Mouse (Mus musculus) midbrain, embryonic 13.5 days (tissue): ENCODE data around the gene Msmo1. TPM values are rescaled to one million over a fixed set of nuclear protein-coding genes. Genes with fewer than 3 reads are reported as not detected.

Experiments used
- ATAC-seq: fragments of 200-750 bp; cut with Nextera tagmentation; 2 replicates; pipeline ENCODE4 v1.8.0; 2017; ENCODE audit warnings: mild to moderate bottlenecking, moderate TSS enrichment, moderate library complexity
- H3K27ac ChIP-seq: fragments of 300-500 bp; sonication (generic); 2 replicates; pipeline ENCODE4 v1.5.1; 2015; ENCODE audit warnings: inconsistent platforms, mild to moderate bottlenecking, moderate library complexity
- H3K27me3 ChIP-seq: fragments of 300-500 bp; sonication (generic); 2 replicates; pipeline ENCODE4 v1.6.1; 2015; ENCODE audit warnings: mild to moderate bottlenecking, inconsistent platforms
- H3K36me3 ChIP-seq: fragments of 300-500 bp; sonication (generic); 2 replicates; pipeline ENCODE4 v1.6.1; 2015; ENCODE audit warnings: mild to moderate bottlenecking, inconsistent platforms
- H3K4me1 ChIP-seq: fragments of 300-500 bp; sonication (generic); replicated peaks from 2 replicates; pipeline ENCODE4 v1.6.1; 2015; ENCODE audit warnings: inconsistent platforms
- H3K4me2 ChIP-seq: fragments of 300-500 bp; sonication (generic); replicated peaks from 2 replicates; pipeline ENCODE4 v1.6.1; 2015; ENCODE audit warnings: moderate library complexity, mild to moderate bottlenecking, inconsistent platforms
- H3K4me3 ChIP-seq: fragments of 300-500 bp; sonication (generic); replicated peaks from 2 replicates; pipeline ENCODE4 v1.5.1; 2015; ENCODE audit warnings: mild to moderate bottlenecking, inconsistent platforms
- H3K9ac ChIP-seq: fragments of 300-500 bp; sonication (generic); replicated peaks from 2 replicates; pipeline ENCODE4 v1.6.1; 2015; ENCODE audit warnings: mild to moderate bottlenecking, inconsistent platforms
- H3K9me3 ChIP-seq: fragments of 300-500 bp; sonication (generic); 2 replicates; pipeline ENCODE4 v1.6.1; 2016; ENCODE audit warnings: mild to moderate bottlenecking, inconsistent platforms
- WGBS: fragments of 180-500 bp; shearing (Covaris S2); methylation state at CpG from one replicate; pipeline ENCODE4 v1.1.7; 2015; 5-methylcytosine and 5-hydroxymethylcytosine counted together
- polyA plus RNA-seq: library from polyadenylated mRNA; unstranded; fragments of >200 nt; fragmentation: Nextera tagmentation; extraction: Ambion mirVana; gene quantifications from 2 replicates; pipeline ENCODE4 v1.2.1, GENCODE M21; 2015

Msmo1 gene
- polyA plus RNA-seq, 1 experiment from 2014 or later: 155 TPM

DNA sequence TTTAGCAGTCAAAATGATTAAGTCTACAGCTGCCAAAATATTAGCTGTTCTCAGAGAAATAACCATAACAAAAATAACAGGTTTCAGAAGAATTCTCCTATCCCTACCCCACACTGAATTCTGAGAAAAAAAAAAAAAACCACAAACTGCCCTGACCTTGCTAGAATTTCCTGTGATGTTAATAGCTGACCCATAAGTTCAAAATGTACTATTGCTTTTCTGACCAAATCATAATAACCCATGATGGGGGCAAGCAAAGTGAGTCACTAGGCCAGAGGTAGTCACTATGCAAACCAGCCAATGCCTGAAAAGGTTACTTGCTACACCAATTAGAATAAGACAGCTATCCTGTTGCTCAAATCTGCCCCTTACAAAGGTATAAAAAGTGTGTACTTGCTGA, 26.1 kb downstream of the Msmo1 start:
- Histone ChIP-seq H3K27me3 (no peaks in the 10 kb centered on the region), H3K4me1 (no peaks in the 10 kb centered on the region), H3K4me2 (no peak overlapping the region), H3K36me3 (no peaks in the 10 kb centered on the region), H3K4me3 (no peak overlapping the region), H3K27ac (no peak overlapping the region), H3K9ac (no peak overlapping the region), H3K9me3 (peaks cover 4% of the 10 kb centered on the region; the same call in 1 of the 2 replicates)
- no peak for ATAC-seq

DNA sequence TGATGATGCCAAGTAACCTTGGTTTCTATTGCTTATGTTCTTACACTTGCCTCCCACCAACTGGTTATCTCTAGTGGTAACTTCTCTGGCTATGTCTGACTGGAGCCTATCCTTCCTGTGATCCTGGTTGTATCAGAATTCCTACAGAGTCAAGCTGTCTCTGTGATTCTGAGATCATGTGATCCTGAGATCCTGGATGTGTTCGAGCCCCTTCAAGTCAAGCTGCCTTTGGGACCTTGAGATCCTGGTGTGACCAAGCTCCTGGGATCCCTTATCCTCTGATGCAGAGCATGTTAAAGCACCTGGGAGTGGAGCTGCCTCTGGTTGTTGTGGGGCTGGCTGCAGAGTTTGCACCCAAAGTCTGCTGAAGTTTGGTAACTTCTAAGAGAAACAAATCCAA, 30.4 kb downstream of the Msmo1 start:
- 90% methylated on average over 1 of the region's 1 CpGs for WGBS
- Histone ChIP-seq H3K36me3 (no peaks in the 10 kb centered on the region), H3K4me3 (no peak overlapping the region), H3K27ac (no peak overlapping the region), H3K27me3 (no peaks in the 10 kb centered on the region), H3K9ac (no peak overlapping the region), H3K4me1 (no peaks in the 10 kb centered on the region), H3K9me3 (peaks cover 4% of the 10 kb centered on the region; the same call in 1 of the 2 replicates), H3K4me2 (no peak overlapping the region)
- no peak for ATAC-seq

- WGBS: under 1% methylated on average over 53 of the region's 54 CpGs
- no peaks in the 10 kb centered on the region for H3K36me3 ChIP-seq
Measured at GRCm38 (mm10) chr8:64692651-64693201, 40.9 kb downstream of the Msmo1 start, which contains the start of gene Cpe. TSS of gene Cpe (minus strand) at chr8:64693054.

GRCm38 (mm10) chr8:64691591-64692401, 41.8 kb downstream of the Msmo1 start:
- Histone ChIP-seq H3K4me3 (peak overlapping the region; percentile 84), H3K9me3 (no peaks in the 10 kb centered on the region), H3K36me3 (no peaks in the 10 kb centered on the region), H3K9ac (peak overlapping the region; percentile 99), H3K4me2 (peak overlapping the region; percentile 67), H3K27ac (peak overlapping the region; percentile 100), H3K27me3 (no peaks in the 10 kb centered on the region), H3K4me1 (peaks cover 43% of the 10 kb centered on the region)
- ATAC-seq: no peak; the same call in 1 of the 2 replicates
- WGBS: 3% methylated on average over 16 of the region's 16 CpGs

More at GRCm38 (mm10) chr8:64692651-64693201, 40.9 kb downstream of the Msmo1 start, which contains the start of gene Cpe:
- Histone ChIP-seq H3K4me1 (peaks cover 38% of the 10 kb centered on the region), H3K4me3 (peak within 1 kb of the TSS; percentile 84), H3K27me3 (no peaks in the 10 kb centered on the region), H3K9ac (peak within 1 kb of the TSS; percentile 99), H3K27ac (peak within 1 kb of the TSS; percentile 100), H3K9me3 (no peaks in the 10 kb centered on the region), H3K4me2 (peak within 1 kb of the TSS; percentile 67)
- peak; percentile 99 for ATAC-seq

DNA sequence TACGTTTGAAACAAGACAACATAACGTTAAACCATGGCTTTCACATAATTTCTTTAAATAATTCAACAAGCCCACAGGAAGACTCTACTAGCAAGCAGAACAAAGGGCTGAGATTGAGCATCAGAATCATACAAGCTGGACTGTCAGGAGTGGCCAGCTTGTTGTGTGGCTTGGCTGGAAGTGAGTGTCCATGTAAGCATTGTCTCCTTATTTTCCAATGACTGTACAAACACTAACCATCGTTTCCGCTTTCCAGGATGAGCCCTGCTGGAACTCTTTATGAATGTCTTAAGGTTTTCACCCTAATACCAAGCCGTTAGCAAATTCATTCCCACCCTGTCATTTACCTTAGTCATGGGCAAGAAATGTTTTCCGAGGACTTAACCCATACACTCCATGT, 42.7 kb downstream of the Msmo1 start:
- no peak for ATAC-seq
- peaks cover 43% of the 10 kb centered on the region for H3K4me1 ChIP-seq
- WGBS: 57% methylated on average over 6 of the region's 6 CpGs
- peak overlapping the region; percentile 99 for H3K9ac ChIP-seq
- H3K27me3 ChIP-seq: no peaks in the 10 kb centered on the region
- no peaks in the 10 kb centered on the region for H3K9me3 ChIP-seq
- peak overlapping the region; percentile 84 for H3K4me3 ChIP-seq
- H3K36me3 ChIP-seq: no peaks in the 10 kb centered on the region
- peak overlapping the region; percentile 35 for H3K27ac ChIP-seq
- peak overlapping the region; percentile 67 for H3K4me2 ChIP-seq

GRCm38 (mm10) chr8:64690306-64690705, 43.3 kb downstream of the Msmo1 start:
- no peaks in the 10 kb centered on the region for H3K9me3 ChIP-seq
- H3K36me3 ChIP-seq: no peaks in the 10 kb centered on the region
- H3K9ac ChIP-seq: peak overlapping the region; percentile 5; the same call in 1 of the 2 replicates
- no peak overlapping the region for H3K27ac ChIP-seq
- ATAC-seq: no peak
- peak overlapping the region; percentile 67 for H3K4me2 ChIP-seq
- H3K4me3 ChIP-seq: peak overlapping the region; percentile 84
- H3K27me3 ChIP-seq: no peaks in the 10 kb centered on the region
- H3K4me1 ChIP-seq: peaks cover 43% of the 10 kb centered on the region
- WGBS: 72% methylated on average over 6 of the region's 6 CpGs

DNA sequence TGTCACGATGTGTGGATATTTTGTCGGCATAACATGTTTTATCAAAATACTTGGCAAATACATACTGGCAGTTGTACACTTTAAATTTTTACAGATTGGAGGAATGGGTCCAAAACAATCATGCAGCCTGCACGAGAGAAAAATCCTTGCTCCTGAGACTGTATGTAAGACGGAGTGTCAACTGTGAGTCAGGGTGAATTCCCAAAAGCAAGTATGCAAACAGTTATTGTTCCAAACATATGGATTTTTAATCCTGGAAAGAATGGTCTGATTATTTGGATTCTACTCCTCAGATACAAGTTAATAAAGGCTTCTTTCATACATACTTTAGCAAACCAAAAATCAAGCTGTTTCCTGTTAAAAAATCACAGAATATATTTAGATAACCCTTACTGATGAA, 44.9 kb downstream of the Msmo1 start:
- H3K9ac ChIP-seq: 0 out of 2 replicates have a peak overlapping the region, but pooled peaks have one; percentile 10
- no peaks in the 10 kb centered on the region for H3K27me3 ChIP-seq
- H3K9me3 ChIP-seq: no peaks in the 10 kb centered on the region
- no peak overlapping the region for H3K27ac ChIP-seq
- peaks cover 42% of the 10 kb centered on the region for H3K4me1 ChIP-seq
- no peak overlapping the region for H3K4me3 ChIP-seq
- 71% methylated on average over 4 of the region's 4 CpGs for WGBS
- no peak for ATAC-seq
- H3K36me3 ChIP-seq: no peaks in the 10 kb centered on the region
- H3K4me2 ChIP-seq: no peak overlapping the region

GRCm38 (mm10) chr8:64688161-64688560, 45.4 kb downstream of the Msmo1 start:
- Histone ChIP-seq H3K4me2 (no peak overlapping the region), H3K9me3 (no peaks in the 10 kb centered on the region), H3K27ac (no peak overlapping the region), H3K4me3 (no peak overlapping the region), H3K4me1 (peaks cover 38% of the 10 kb centered on the region), H3K36me3 (no peaks in the 10 kb centered on the region), H3K9ac (no peak overlapping the region), H3K27me3 (no peaks in the 10 kb centered on the region)
- 88% methylated on average over 3 of the region's 3 CpGs for WGBS
- no peak for ATAC-seq

DNA sequence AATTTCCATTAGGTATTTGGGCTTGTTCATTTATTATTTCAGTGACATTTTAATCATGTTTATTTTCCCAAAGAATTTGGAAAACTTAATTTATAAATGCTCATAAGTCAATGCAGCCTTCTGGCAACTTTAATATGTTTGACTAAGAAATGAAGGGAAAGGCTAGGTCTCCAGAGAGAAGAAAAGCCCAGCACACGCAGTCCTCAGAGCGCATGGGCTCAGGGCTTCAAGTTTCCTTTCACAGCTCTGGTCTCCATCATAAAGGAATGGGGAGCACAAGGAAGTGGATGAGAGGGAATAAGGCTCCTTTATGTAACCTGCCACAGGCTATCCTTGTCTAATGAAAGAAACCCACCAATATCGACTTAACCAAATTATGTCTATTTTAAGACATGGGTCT, 51.1 kb downstream of the Msmo1 start:
- H3K4me2 ChIP-seq: no peak overlapping the region
- H3K9me3 ChIP-seq: no peaks in the 10 kb centered on the region
- ATAC-seq: no peak
- H3K4me1 ChIP-seq: peaks cover 3% of the 10 kb centered on the region; the same call in 1 of the 2 replicates
- peaks cover 9% of the 10 kb centered on the region; the same call in 1 of the 2 replicates for H3K36me3 ChIP-seq
- H3K9ac ChIP-seq: no peak overlapping the region
- no peaks in the 10 kb centered on the region for H3K27me3 ChIP-seq
- H3K4me3 ChIP-seq: no peak overlapping the region
- WGBS: 73% methylated on average over 3 of the region's 3 CpGs
- no peak overlapping the region for H3K27ac ChIP-seq

DNA sequence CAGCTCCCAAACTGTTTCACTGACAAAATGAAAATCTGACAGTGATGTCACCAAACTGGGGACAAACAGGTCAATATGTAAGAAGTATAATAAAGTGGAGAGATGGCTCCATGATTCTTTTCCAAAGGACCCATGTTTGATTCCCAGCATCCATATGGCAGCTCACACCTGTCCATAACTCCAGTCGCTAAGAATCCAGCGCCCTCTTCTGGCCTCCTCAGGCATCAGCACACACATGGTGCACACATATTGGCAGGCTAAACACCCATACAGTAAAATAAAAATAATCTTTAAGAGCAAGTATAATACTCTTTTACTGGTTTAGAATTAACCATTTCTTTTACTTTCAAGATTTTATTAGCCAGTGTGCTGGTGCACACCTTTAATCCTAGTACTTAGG, 57.2 kb downstream of the Msmo1 start:
- Histone ChIP-seq H3K9me3 (no peaks in the 10 kb centered on the region), H3K4me1 (peaks cover 8% of the 10 kb centered on the region; the same call in 1 of the 2 replicates), H3K36me3 (peaks cover 9% of the 10 kb centered on the region; the same call in 1 of the 2 replicates), H3K27ac (no peak overlapping the region), H3K9ac (no peak overlapping the region), H3K4me2 (no peak overlapping the region), H3K4me3 (no peak overlapping the region), H3K27me3 (no peaks in the 10 kb centered on the region)
- no peak for ATAC-seq
- WGBS: 91% methylated on average over 2 of the region's 2 CpGs

- H3K27ac ChIP-seq: no peak overlapping the region
- no peaks in the 10 kb centered on the region for H3K27me3 ChIP-seq
- H3K4me2 ChIP-seq: no peak overlapping the region
- 84% methylated on average over 8 of the region's 8 CpGs for WGBS
- no peak overlapping the region for H3K9ac ChIP-seq
- 0 out of 2 replicates have a peak, but pooled peaks cover 5% of the 10 kb centered on the region for H3K36me3 ChIP-seq
- H3K4me1 ChIP-seq: peaks cover 8% of the 10 kb centered on the region; the same call in 1 of the 2 replicates
- no peak for ATAC-seq
- no peaks in the 10 kb centered on the region for H3K9me3 ChIP-seq
- H3K4me3 ChIP-seq: no peak overlapping the region
Measured at GRCm38 (mm10) chr8:64674951-64675585, 58.5 kb downstream of the Msmo1 start.

- Histone ChIP-seq H3K36me3 (no peaks in the 10 kb centered on the region), H3K27ac (no peak overlapping the region), H3K4me2 (no peak overlapping the region), H3K27me3 (no peaks in the 10 kb centered on the region), H3K4me1 (peaks cover 8% of the 10 kb centered on the region; the same call in 1 of the 2 replicates), H3K4me3 (no peak overlapping the region), H3K9me3 (no peaks in the 10 kb centered on the region), H3K9ac (no peak overlapping the region)
- no peak for ATAC-seq
- 67% methylated on average over 2 of the region's 2 CpGs for WGBS
Measured at GRCm38 (mm10) chr8:64672920-64673319, 60.7 kb downstream of the Msmo1 start.
